Mouse (Mus musculus) ES-E14 (cell line): ENCODE results near the gene Chmp3.

ENCODE experiments used
- HCFC1 ChIP-seq: IDR thresholded peaks from 2 replicates; pipeline ENCODE4 v1.6.1; 2012; ENCODE audit warnings: low read length, inconsistent platforms, borderline replicate concordance; ENCODE audit not compliant: insufficient read depth
- MAFK ChIP-seq: IDR thresholded peaks from 2 replicates; pipeline ENCODE4 v1.6.1; 2014; ENCODE audit warnings: mild to moderate bottlenecking, low read depth, low read length, inconsistent platforms; ENCODE audit not compliant: insufficient read depth
- ZC3H11A ChIP-seq: IDR thresholded peaks from 2 replicates; pipeline ENCODE4 v1.6.1; 2012; ENCODE audit warnings: low read depth, mild to moderate bottlenecking, inconsistent platforms, low read length, borderline replicate concordance

- no peak for TF ChIP-seq MAFK
- no peak for TF ChIP-seq ZC3H11A
- no peak for TF ChIP-seq HCFC1
Measured at GRCm38 (mm10) chr6:71625984-71626383, 82.4 kb downstream of the Chmp3 start.
